Mouse (Mus musculus): ENCODE measurements around the gene 4933415A04Rik. TPM values are rescaled to one million over a fixed set of nuclear protein-coding genes. Genes with fewer than 3 reads are reported as not detected.

4933415A04Rik gene
- total RNA-seq, 2 experiments from 2014 or later = 0.43 to 0.48 TPM

GRCm38 (mm10) chr11:43626927-43627645, 40.2 kb downstream of the 4933415A04Rik start:
- no peak for DNase-seq (ENCODE audit: low spot score in 2 of 2)

- DNase-seq (ENCODE audit: low spot score in 2 of 2) = no peak
Observed at GRCm38 (mm10) chr11:43631645-43632044, 44.8 kb downstream of the 4933415A04Rik start.

- DNase-seq (ENCODE audit: low spot score in 2 of 2) = no peak
Observed at GRCm38 (mm10) chr11:43632566-43632965, 45.7 kb downstream of the 4933415A04Rik start.

- no peak for DNase-seq (ENCODE audit: low spot score in 2 of 2)
Observed at GRCm38 (mm10) chr11:43633165-43633564, 46.3 kb downstream of the 4933415A04Rik start.

GRCm38 (mm10) chr11:43633658-43634401, 47.0 kb downstream of the 4933415A04Rik start:
- peak; percentile 27 to 56 for DNase-seq (ENCODE audit: low spot score in 2 of 2)

GRCm38 (mm10) chr11:43636761-43637160, 49.9 kb downstream of the 4933415A04Rik start:
- DNase-seq (ENCODE audit: low spot score in 2 of 2) = no peak

GRCm38 (mm10) chr11:43638486-43638885, 51.6 kb downstream of the 4933415A04Rik start:
- no peak for DNase-seq (ENCODE audit: low spot score in 2 of 2)

Other genes starting within 250 kb of the 4933415A04Rik start
- 10 to 100 TPM; 40.9 to 45.3 TPM for gene Pttg1, start 160.8 kb upstream of the 4933415A04Rik start, total RNA-seq (2021)
- 10 to 100 TPM; 38.6 to 41.8 TPM for gene Slu7, start 153.3 kb upstream of the 4933415A04Rik start, total RNA-seq (2021)
- 1 to 10 TPM; 7.7 to 8.7 TPM for gene C1qtnf2, start 112.8 kb upstream of the 4933415A04Rik start, total RNA-seq (2021)
- 1 to 10 TPM; 1.3 to 2.5 TPM for gene Ccnjl, start 58.3 kb upstream of the 4933415A04Rik start, total RNA-seq (2021)
- gene Fabp6, start 14.5 kb downstream of the 4933415A04Rik start, total RNA-seq (2021) = not detected
- gene Pwwp2a, start 95.0 kb downstream of the 4933415A04Rik start, total RNA-seq (2021) = 10 to 100 TPM; 26.6 to 27.1 TPM
- 10 to 100 TPM; 65.2 to 69.5 TPM for gene Ttc1, start 161.0 kb downstream of the 4933415A04Rik start, total RNA-seq (2021)